Mouse (Mus musculus): Measurements from ENCODE around the gene Galnt13. TPM values are rescaled to one million over a fixed set of nuclear protein-coding genes. Genes with fewer than 3 reads are reported as not detected.
A peak's percentile ranks its signal among the peaks of the same experiment; 100 is the strongest.
"Not testable (repeated sequence)": the region's sequence is repeated elsewhere in the genome, so short reads cannot be mapped to it uniquely, and the experiment has no call there.

The Galnt13 gene
- polyA plus RNA-seq, 1 experiment from 2014 or later, result 0.68 TPM

DNA sequence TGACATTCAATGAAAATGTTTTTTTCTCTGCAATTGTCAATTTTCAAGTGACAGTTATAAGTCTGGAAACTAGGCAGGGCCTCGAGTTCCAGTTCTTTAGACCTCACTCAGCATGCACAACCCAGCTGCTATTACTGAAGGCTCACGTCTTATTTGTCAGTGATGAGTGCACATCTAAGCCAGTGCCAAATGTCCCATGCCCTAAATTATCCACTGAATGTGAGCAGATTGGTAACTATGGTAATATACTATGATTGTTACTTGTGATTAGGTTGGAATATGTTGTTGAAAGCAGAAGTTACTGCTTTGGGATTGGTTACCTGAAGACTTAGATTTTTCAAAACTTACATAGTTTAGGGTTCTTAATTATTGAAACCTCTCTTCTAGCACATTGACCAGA lies 131.1 kb downstream of the Galnt13 start:
- Histone ChIP-seq H3K36me3 (no peaks in the 10 kb centered on the region), H3K9ac (no peak overlapping the region), H3K9me3 (no peaks in the 10 kb centered on the region), H3K4me3 (replicated peaks) (no peak overlapping the region), H3K27me3 (replicated peaks) (no peaks in the 10 kb centered on the region), H3K4me2 (replicated peaks) (no peak overlapping the region), H3K4me1 (replicated peaks) (no peaks in the 10 kb centered on the region), H3K27ac (no peak overlapping the region)
- ATAC-seq, result no peak
- 77% methylated on average over 2 of the region's 2 CpGs for WGBS

GRCm38 (mm10) chr2:54567632-54568031 lies 131.5 kb downstream of the Galnt13 start:
- Histone ChIP-seq H3K4me2 (replicated peaks) (no peak overlapping the region), H3K9me3 (no peaks in the 10 kb centered on the region), H3K9ac (no peak overlapping the region), H3K4me3 (replicated peaks) (no peak overlapping the region), H3K36me3 (no peaks in the 10 kb centered on the region), H3K27ac (no peak overlapping the region), H3K27me3 (replicated peaks) (no peaks in the 10 kb centered on the region), H3K4me1 (replicated peaks) (no peaks in the 10 kb centered on the region)
- WGBS, result 86% methylated on average over 9 of the region's 9 CpGs
- no peak for ATAC-seq

DNA sequence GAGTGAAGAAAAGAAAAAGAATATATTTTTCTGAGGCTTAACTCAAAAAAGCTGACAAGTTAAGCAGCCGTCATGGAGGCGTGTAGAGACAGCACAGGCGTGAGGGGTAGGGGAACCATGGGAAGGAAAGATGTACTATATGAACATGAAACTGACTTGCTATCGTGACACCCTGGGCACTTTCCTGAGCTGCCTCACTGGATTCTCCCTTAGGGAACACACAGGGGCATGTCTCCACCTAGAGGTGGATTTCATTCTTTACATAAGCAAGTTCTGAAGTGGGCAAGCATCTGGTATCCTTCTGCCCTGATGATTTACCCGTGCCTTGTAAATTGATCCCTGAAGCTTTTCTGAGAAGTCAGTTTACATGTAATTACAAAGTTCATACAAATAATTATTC lies 277.7 kb downstream of the Galnt13 start:
- not testable (repeated sequence) for H3K27me3 ChIP-seq (replicated peaks); H3K9me3 ChIP-seq; H3K9ac ChIP-seq; H3K4me2 ChIP-seq (replicated peaks); H3K4me3 ChIP-seq (replicated peaks); ATAC-seq; H3K4me1 ChIP-seq (replicated peaks); H3K27ac ChIP-seq; H3K36me3 ChIP-seq
- no CpG with 5 or more reads among the region's 5 CpGs for WGBS

DNA sequence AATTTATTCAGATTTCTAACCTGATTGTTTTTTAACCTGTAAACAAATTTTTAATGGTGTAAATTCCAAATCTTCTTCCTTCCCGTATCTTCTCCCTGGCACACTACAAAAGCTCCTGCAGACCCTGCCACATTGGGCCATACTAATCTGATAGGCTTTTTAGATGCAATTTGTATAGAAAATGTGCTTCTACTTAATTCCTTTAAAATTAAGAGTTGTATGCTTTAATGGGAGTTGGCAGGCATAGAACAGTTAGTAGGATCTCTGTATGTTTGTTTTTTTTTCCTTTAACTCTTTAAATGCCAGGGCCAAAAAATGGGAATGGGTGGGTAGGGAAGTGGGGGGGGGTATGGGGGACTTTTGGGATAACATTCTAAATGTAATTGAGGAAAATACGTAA lies 315.1 kb downstream of the Galnt13 start:
- Histone ChIP-seq H3K36me3 (no peaks in the 10 kb centered on the region), H3K9ac (no peak overlapping the region), H3K27ac (no peak overlapping the region), H3K27me3 (replicated peaks) (no peaks in the 10 kb centered on the region), H3K4me2 (replicated peaks) (no peak overlapping the region), H3K4me3 (replicated peaks) (no peak overlapping the region), H3K4me1 (replicated peaks) (no peaks in the 10 kb centered on the region), H3K9me3 (no peaks in the 10 kb centered on the region)
- 81% methylated on average over 2 of the region's 2 CpGs for WGBS
- no peak for ATAC-seq

DNA sequence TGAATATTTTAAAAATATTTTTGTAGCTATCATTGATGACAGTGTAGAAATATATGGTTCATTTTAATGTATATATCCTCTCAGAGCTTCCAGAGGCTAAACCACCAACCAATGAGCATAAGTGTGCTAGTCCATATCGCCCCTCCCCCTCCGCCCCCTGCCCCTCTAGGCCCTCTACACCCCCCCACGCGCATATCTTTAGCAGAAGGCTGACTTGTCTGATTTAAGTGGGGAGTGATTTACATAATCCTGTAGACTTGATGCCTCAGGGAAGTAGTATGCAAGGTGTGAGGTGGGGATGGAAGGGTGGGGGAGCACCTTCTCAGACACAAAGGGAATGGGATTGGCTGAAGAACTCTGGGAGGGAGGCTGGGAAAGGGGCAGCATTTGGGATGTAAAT lies 323.7 kb downstream of the Galnt13 start:
- no peaks in the 10 kb centered on the region for H3K4me1 ChIP-seq (replicated peaks)
- WGBS, result 25% methylated on average over 4 of the region's 4 CpGs
- no peaks in the 10 kb centered on the region for H3K36me3 ChIP-seq
- H3K4me2 ChIP-seq (replicated peaks), result no peak overlapping the region
- no peaks in the 10 kb centered on the region for H3K27me3 ChIP-seq (replicated peaks)
- H3K27ac ChIP-seq, result no peak overlapping the region
- no peak overlapping the region for H3K9ac ChIP-seq
- no peak overlapping the region for H3K4me3 ChIP-seq (replicated peaks)
- no peaks in the 10 kb centered on the region for H3K9me3 ChIP-seq
- ATAC-seq, result no peak

DNA sequence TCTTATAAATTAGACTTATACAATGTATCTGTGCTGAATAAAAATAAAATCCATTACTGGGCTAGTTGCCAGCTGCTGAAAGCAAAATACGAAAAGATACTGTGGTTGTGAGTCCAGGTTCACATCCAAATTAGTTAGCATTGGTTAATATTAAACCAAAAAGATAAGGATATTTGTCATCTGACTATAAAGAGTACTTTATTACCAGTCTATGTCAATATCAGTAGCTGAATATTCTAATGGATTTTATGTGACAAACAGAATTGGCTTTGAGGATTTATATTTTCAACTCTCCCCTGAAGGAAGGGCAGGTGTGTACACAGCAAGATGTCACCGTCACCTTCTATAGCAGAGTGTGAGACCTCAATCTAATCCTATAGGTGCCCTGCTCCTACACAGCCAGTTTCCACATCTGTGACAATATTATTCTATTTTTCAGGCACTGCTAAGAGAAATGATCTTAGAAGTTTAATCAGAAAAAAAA lies 342.7 kb downstream of the Galnt13 start:
- H3K9ac ChIP-seq, result no peak overlapping the region
- H3K4me2 ChIP-seq (replicated peaks), result no peak overlapping the region
- no peaks in the 10 kb centered on the region for H3K4me1 ChIP-seq (replicated peaks)
- 56% methylated on average over 2 of the region's 2 CpGs for WGBS
- no peaks in the 10 kb centered on the region for H3K9me3 ChIP-seq
- H3K27ac ChIP-seq, result no peak overlapping the region
- no peaks in the 10 kb centered on the region for H3K36me3 ChIP-seq
- no peak overlapping the region for H3K4me3 ChIP-seq (replicated peaks)
- H3K27me3 ChIP-seq (replicated peaks), result no peaks in the 10 kb centered on the region
- peak; percentile 92 for ATAC-seq

DNA sequence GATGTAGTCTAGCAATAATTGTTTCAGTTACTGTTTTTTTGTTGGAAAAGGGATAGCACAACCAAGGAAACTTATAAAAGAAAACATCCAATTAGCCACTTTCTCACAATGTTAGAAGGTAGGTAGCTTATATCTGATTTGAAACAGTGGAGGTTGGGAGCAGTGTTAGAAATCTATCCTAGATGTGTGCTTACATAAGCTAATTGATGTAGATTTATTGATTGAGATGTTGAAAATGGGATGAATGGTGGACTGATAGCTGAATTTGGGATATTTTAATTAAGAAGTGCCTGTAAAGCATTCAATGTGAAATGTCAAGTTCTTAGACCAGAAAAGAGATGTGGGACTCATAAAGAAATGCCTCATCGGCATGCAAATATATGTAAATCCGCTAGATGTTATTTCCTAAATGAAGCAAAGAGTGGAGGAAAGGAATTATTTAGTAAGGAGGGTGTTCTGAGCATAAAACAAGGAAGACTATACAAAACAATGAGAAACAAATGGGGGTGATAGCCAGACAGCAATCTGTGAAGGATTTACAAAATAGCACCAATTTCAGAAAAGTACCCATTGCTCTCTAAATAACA lies 377.6 kb downstream of the Galnt13 start:
- no peak overlapping the region for H3K4me2 ChIP-seq (replicated peaks)
- no peaks in the 10 kb centered on the region for H3K4me1 ChIP-seq (replicated peaks)
- no peak overlapping the region for H3K4me3 ChIP-seq (replicated peaks)
- H3K27ac ChIP-seq, result no peak overlapping the region
- 84% methylated on average over 2 of the region's 2 CpGs for WGBS
- H3K36me3 ChIP-seq, result no peaks in the 10 kb centered on the region
- no peak for ATAC-seq
- H3K27me3 ChIP-seq (replicated peaks), result no peaks in the 10 kb centered on the region
- H3K9me3 ChIP-seq, result no peaks in the 10 kb centered on the region
- no peak overlapping the region for H3K9ac ChIP-seq

DNA sequence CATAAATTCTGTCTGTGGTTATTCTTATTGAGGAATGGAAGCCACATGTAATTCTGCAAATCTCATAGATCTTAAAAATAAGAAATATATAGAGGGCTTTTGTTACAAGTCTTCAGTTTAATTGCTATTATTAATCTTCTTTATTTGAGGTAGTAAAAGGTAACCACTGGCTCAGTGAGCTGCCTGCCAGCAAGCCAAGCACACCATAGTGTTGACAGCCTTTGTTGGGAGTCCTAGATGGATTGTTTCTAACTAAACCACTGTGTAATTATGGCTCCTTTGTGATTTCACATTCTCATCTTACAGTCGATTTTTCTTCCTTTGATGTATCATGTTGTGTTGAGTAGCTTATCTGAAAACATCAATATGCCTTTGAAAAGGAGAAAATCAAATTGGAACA lies 405.1 kb downstream of the Galnt13 start:
- no peak for ATAC-seq
- Histone ChIP-seq H3K4me2 (replicated peaks) (no peak overlapping the region), H3K4me1 (replicated peaks) (no peaks in the 10 kb centered on the region), H3K36me3 (no peaks in the 10 kb centered on the region), H3K9ac (no peak overlapping the region), H3K27ac (no peak overlapping the region), H3K4me3 (replicated peaks) (no peak overlapping the region), H3K27me3 (replicated peaks) (no peaks in the 10 kb centered on the region), H3K9me3 (no peaks in the 10 kb centered on the region)
- 42% methylated on average over 1 of the region's 1 CpGs for WGBS

DNA sequence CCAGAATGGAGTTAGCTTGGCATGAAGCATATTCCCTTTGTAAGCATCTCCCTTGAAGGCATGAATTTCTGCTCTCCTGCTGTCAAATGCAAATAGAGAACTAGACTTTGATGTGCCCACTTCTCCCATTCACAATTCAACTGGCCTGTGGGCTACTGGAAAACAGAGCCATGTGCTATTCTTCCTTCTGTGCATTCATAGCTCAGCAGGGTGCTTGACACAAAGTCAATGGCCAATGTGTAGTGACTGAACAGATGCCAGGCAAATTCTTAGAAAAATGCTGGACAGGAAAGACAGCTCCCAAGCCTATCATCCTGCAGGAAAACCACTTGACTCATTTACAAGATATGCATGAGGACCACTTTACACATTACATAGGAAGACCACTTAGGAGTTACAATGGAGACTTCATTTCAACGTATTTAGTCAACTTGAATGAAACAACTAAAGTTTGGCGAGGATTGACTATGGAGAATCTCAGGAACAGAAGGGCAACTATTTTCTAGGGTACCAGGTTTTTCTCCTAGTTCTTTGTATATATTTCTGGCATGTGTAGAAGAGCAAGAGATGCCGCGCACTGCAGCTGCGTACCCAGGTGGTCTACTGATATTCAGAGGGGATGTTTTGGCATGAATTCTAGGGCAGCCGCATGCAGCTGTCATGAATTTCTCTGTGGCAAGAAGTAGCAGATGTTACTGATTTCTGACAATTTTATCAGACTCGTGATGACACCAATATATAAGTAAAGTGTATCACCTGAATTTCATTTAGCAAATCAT lies 470.4 kb downstream of the Galnt13 start:
- Histone ChIP-seq H3K9me3 (no peaks in the 10 kb centered on the region), H3K27me3 (replicated peaks) (no peaks in the 10 kb centered on the region), H3K36me3 (no peaks in the 10 kb centered on the region), H3K4me3 (replicated peaks) (no peak overlapping the region), H3K9ac (no peak overlapping the region), H3K4me2 (replicated peaks) (no peak overlapping the region), H3K27ac (no peak overlapping the region), H3K4me1 (replicated peaks) (no peaks in the 10 kb centered on the region)
- 87% methylated on average over 7 of the region's 7 CpGs for WGBS
- no peak for ATAC-seq

DNA sequence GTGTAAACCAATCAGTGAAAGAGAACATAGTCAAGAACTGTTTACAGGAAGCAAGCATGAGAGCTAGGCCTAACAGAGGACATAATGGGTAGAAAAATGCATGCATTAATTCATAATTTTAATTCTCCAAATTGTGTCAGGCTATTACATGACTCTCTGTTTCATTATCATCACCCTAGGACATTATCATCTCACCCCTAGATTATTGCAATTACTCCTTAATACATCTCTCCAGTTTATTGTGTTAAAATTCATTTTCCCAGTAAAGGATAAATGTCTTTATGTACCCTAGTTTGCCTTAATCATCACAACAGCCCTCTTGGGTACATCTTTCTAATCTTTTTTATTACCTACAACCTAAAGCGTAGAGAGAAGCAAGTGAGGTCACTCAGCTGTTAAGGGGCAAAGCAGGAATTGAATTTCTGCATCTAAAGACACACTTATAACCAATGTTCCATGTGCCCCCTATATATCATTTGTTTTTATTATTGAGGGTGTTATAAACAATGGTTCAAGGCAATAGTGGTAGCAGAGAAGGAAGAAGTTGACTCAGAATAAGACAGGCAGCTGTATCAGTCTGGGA lies 479.1 kb downstream of the Galnt13 start:
- no peak overlapping the region for H3K4me3 ChIP-seq (replicated peaks)
- no peaks in the 10 kb centered on the region for H3K9me3 ChIP-seq
- H3K9ac ChIP-seq, result no peak overlapping the region
- no peaks in the 10 kb centered on the region for H3K4me1 ChIP-seq (replicated peaks)
- ATAC-seq, result no peak
- no peaks in the 10 kb centered on the region for H3K27me3 ChIP-seq (replicated peaks)
- 75% methylated on average over 1 of the region's 1 CpGs for WGBS
- no peak overlapping the region for H3K4me2 ChIP-seq (replicated peaks)
- no peak overlapping the region for H3K27ac ChIP-seq
- no peaks in the 10 kb centered on the region for H3K36me3 ChIP-seq

- no peaks in the 10 kb centered on the region for H3K36me3 ChIP-seq
- H3K9ac ChIP-seq, result no peak overlapping the region
- H3K27ac ChIP-seq, result no peak overlapping the region
- H3K4me2 ChIP-seq (replicated peaks), result no peak overlapping the region
- no peaks in the 10 kb centered on the region for H3K4me1 ChIP-seq (replicated peaks)
- H3K27me3 ChIP-seq (replicated peaks), result no peaks in the 10 kb centered on the region
- peak; percentile 83 for ATAC-seq
- H3K9me3 ChIP-seq, result no peaks in the 10 kb centered on the region
- 73% methylated on average over 3 of the region's 3 CpGs for WGBS
- H3K4me3 ChIP-seq (replicated peaks), result no peak overlapping the region
These were observed 500.3 kb downstream of the Galnt13 start for GRCm38 (mm10) chr2:54936369-54936768.

DNA sequence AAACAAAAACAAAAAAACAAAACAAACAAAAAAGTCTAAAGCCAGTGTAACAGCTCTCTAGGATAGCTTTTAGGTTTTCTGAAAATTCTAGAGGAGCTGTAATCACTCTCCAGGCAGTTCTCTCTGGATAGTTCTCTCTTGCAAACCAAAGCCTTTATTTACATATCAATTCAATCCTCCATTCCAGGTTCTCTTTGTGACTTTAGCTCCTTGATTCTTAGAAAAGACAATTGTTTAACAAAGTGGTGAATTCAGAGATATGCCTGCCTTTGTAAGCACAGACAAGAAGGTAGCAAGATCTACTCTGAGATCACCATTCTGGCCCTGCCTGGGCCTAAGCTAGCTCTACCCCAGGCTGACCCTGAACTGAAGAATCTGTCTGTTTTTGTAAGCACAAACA lies 501.2 kb downstream of the Galnt13 start:
- no peak overlapping the region for H3K4me2 ChIP-seq (replicated peaks)
- no peaks in the 10 kb centered on the region for H3K36me3 ChIP-seq
- no peaks in the 10 kb centered on the region for H3K9me3 ChIP-seq
- H3K4me3 ChIP-seq (replicated peaks), result no peak overlapping the region
- no peak overlapping the region for H3K27ac ChIP-seq
- H3K9ac ChIP-seq, result no peak overlapping the region
- H3K27me3 ChIP-seq (replicated peaks), result no peaks in the 10 kb centered on the region
- no peak for ATAC-seq
- H3K4me1 ChIP-seq (replicated peaks), result no peaks in the 10 kb centered on the region

DNA sequence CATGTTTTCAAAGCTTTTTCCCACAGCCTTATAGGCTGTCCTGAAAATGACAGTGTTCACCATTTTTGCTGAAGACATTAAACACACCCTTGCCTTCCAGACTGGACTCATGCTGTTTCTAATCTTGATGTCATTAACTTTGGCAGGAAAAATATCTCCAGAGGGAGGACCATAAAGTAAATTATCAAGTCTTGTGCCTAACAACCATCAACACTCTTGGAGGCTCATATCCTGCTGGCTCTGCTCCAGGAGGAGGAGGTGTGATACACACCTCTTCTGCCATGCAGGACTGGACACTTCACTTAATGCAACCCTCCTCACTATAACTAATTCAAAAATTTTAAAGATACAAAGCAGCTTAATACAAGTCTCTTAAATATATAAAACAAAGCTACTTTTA lies 502.0 kb downstream of the Galnt13 start:
- no peak overlapping the region for H3K4me2 ChIP-seq (replicated peaks)
- no peaks in the 10 kb centered on the region for H3K36me3 ChIP-seq
- no peaks in the 10 kb centered on the region for H3K4me1 ChIP-seq (replicated peaks)
- peak; percentile 65 for ATAC-seq
- H3K9me3 ChIP-seq, result no peaks in the 10 kb centered on the region
- no peak overlapping the region for H3K27ac ChIP-seq
- no peak overlapping the region for H3K9ac ChIP-seq
- H3K4me3 ChIP-seq (replicated peaks), result no peak overlapping the region
- no peaks in the 10 kb centered on the region for H3K27me3 ChIP-seq (replicated peaks)

All from intestine, embryonic 15.5 days (tissue).